Mouse (Mus musculus): ENCODE measurements at regions not wholly inside any gene's neighbourhood (a gene's known extent, or its start where the extent isn't known, plus 50 kb on each side); places are given as distances from the start of the nearest gene placed in this dataset.

DNA sequence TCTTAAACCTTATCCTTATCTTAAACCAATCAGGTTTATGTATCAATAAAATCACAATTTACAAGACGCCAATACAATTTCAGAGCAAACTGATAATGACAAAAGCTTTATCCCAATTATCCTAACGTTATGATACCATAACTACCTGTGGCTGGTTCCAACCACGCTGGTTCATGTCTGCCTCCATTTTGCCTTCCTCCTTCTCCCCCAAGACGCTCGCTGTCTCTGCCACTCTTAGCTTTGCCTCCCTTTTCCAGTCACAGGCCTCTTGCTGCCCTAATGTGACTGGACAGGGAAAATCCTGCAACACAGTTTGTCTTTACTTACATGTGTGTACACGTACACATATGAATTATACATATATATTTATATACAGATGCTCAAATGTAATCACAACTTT lies 101.3 kb upstream of the Cpm start:
- no peak for DNase-seq (ENCODE audit: low spot score in 2 of 2)

DNA sequence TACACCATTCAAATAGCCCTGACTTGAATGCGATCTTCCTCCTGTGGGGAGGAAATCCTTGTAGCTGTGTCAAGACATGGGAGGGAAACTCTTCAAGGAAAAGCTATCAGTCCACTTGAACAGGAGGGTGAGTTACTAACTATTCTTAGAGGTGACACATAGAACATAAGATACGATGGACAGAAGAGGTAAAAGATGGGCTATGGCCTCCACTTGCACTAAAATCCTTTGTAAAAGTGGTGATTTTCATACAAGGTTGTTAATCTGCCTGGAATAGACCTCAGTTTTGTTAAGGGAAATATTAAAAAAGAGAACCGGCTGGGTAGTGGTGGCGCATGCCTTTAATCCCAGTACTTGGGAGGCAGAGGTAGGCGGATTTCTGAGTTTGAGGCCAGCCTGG lies 102.1 kb upstream of the Cpm start:
- no peak for DNase-seq (ENCODE audit: low spot score in 2 of 2)

DNA sequence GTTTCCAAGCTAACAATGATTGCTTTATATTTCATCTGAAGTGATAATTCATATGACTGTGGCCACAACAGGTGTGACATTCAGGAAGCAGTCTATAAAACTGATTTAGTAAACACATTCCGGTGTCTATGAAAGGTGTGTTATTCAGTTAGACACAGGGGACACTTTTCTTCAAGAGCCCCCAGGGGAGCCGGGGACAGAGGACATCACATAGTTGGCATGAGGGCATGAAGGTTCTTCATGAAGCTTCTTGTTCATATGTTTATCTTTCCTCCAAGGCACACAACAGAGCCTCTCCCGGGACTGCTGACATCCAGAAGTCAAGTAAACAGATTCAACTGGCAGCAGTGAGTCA lies 102.5 kb upstream of the Cpm start:
- no peak for DNase-seq (ENCODE audit: low spot score in 2 of 2)

DNA sequence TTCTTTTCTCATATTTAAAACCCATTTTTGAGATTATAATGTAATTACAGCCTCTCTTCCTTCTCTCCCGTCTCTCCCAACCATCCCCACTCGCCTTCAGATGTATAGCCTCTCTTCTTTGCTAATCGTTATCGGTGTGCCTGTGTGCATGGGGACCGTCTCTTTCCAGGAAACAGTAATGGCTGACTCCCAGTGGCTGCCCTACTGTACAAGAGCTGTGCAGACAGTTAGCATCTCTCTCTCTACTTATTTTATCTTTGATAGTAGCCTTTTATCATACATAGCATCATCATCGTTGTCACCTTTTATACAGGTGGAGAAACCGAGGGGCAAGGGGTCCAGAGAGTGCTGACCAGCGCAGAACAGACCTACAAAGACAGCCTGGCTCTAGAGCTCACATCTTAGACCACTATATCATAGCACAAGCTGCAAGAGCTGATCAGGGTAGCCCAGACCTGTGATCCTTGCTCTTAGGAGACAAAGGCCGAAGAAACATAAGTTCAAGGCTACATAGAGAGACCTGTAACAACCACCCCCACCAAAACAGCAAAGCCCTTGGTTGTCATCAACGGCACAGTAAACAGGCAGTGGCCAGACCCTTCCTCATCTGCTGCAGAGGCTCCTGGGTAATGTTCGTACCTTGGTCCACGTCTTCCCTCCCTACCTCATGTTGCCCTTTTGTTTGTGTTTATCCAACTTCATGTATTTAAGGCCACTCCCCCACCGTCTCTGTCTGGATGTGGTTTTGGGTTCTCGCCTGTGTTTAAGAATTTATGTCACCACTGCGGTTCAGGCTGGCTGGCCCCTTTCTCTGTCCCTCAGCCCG lies 103.1 kb upstream of the Cpm start:
- DNase-seq (ENCODE audit: low spot score in 2 of 2), result no peak

DNA sequence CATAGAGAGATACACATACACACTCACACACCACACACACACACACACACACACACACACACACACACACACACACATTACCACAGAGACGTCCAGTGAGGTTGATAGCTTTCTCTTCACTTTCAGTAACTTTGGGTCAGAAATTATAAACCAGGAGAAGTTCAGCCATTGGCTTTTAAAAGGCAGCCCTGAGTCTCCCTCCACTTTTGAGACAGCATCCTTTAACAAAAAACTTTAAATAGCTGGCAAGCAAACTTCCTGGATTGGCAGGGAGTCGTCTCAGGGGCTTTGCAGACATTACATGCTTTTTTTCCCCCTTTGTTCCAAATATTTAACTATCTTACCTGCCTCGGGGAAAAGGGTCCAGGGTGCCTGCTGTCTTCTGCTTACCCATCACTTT lies 103.7 kb upstream of the Cpm start:
- no peak for DNase-seq (ENCODE audit: low spot score in 2 of 2)

DNA sequence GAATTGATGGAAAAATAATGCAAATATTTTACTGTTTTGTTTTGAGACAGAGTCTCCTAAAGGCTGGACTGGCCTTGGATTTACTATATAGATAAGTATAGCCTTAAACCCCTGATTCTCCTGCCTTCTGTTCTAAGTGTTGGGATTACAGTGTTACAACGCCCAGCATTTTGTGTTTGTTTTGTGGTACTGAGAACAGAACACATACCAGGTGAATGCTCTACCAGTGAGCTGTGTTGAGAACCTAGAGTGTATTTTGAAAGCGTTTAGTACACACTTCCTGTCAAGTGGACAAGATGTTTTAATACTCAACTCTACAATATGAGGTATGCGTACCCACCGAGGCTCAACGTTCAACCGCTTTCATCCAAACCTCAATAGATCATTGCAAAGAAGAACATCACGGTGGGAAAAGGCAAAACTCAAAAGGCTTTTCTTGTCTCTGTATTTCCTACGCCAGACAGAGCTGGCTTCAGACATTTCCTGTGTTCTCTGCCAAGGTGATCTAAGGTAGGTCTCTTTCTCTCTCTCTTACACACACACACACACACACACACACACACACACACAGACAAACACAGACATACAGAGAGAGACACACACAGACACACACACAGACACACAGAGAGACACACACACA lies 104.3 kb upstream of the Cpm start:
- DNase-seq (ENCODE audit: low spot score in 2 of 2), result no peak

DNA sequence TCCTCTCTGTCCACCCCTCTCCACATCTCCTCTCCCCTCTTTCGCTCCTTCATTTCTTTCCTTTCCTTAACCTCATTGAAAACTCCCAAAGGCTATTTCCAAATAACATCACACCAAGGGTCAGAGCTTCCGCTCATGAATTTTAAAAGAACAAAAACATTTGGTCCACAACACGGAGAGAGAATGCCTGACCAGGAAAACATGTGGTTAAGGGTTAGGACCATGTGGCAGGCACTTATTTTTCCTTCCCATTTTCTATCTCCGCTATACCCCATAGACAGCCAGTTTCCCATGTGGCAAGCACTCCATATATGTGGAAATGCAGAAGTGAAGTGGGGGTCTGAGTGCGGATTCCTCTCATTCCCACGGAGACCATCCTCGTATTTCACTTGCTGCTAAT lies 105.2 kb upstream of the Cpm start:
- no peak for DNase-seq (ENCODE audit: low spot score in 2 of 2)

DNA sequence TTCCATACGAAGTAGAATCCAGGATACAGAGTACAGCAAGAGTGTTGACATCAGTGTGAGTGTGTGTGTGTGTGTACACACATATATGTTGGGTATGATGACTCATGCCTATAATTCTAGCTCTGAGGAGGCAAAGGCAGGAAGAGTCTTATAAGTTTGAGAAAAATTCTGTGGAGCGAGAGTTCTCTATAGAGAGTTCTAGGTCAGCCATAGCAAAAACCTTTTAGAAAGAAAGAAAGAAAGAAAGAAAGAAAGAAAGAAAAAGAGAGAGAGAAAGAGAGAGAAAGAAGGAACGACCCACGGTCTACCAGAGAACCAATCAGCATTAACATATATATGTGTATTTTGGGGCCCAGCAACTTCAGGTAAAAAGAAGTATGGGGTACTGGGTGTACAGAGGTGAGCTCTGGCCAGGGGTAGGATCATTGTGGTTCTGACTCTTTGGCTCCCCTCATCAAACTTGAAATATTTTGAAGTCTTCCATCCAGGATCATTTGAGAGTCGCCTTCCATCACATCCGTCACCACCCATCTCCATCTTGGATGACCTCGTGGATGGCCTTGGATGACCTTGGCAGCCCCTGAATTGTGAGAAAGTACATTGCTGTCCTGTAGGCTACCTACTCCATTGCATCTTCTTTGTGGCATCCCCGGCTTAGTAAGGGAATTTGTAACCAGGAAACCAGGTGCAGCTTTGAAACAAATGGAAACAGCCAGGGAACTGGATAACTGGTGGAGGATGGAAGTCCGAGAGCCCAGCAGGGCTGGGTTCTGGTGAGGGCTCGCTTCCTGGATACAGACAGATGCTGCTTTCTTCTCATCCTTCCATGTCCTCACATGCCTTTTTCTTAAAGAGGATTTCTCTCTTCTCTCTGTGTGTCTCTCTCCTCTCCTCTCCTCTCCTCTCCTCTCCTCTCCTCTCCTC lies 106.1 kb upstream of the Cpm start:
- DNase-seq (ENCODE audit: low spot score in 2 of 2), result no peak

- DNase-seq (ENCODE audit: low spot score in 2 of 2), result no peak
Observed at GRCm38 (mm10) chr10:117522373-117522772, 106.9 kb upstream of the Cpm start.

GRCm38 (mm10) chr10:117521315-117522270 lies 107.7 kb upstream of the Cpm start:
- DNase-seq (ENCODE audit: low spot score in 2 of 2), result no peak

- no peak for DNase-seq (ENCODE audit: low spot score in 2 of 2)
Observed at GRCm38 (mm10) chr10:117520536-117521314, 108.6 kb upstream of the Cpm start.

- DNase-seq (ENCODE audit: low spot score in 2 of 2), result no peak
Observed at GRCm38 (mm10) chr10:117519670-117520535, 109.4 kb upstream of the Cpm start.

- DNase-seq (ENCODE audit: low spot score in 2 of 2), result no peak
Observed at GRCm38 (mm10) chr10:117518793-117519669, 110.3 kb upstream of the Cpm start.

GRCm38 (mm10) chr10:117517800-117518770 lies 111.2 kb upstream of the Cpm start:
- DNase-seq (ENCODE audit: low spot score in 2 of 2), result no peak

GRCm38 (mm10) chr10:117517071-117517714 lies 112.1 kb upstream of the Cpm start:
- no peak for DNase-seq (ENCODE audit: low spot score in 2 of 2)

- DNase-seq (ENCODE audit: low spot score in 2 of 2), result no peak
Observed at GRCm38 (mm10) chr10:117516510-117516909, 112.8 kb upstream of the Cpm start.

Measured in right cerebral cortex, adult 2 months (tissue).